Mouse (Mus musculus) skeletal muscle tissue, postnatal 0 days (tissue): ENCODE measurements around the gene Olfr689. TPM values are rescaled to one million over a fixed set of nuclear protein-coding genes. Genes with fewer than 3 reads are reported as not detected.

ENCODE experiments used
- polyA plus RNA-seq: library from polyadenylated mRNA; unstranded; fragments of >200 nt; fragmentation: Nextera tagmentation; extraction: Ambion mirVana; gene quantifications from 2 replicates; pipeline ENCODE4 v1.2.1, GENCODE M21; 2015

Gene Olfr689
- not detected in 2 replicates for polyA plus RNA-seq

GRCm38 (mm10) chr7:105310865-105311264 lies at the start of gene Olfr689:
Gene Olfr689 (plus strand): TSS chr7:105311165.

DNA sequence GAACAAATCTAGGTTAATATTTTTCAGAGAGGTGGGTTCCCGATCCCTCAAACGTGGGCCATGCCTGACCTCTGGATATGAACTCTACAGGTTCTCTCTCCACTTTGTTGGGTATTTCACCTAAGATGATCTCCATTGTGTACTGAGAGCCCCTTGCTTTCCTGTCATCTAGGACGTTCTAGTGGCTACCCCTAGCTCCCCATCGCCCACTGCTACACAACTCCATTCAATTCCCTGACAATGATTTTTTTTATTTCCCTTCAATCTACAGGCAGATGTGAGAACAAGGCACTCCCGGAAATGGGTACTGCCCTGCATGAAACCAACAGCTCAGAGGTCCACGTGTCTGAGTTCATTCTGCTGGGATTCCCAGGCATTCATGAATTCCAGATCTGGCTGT lies 23.2 kb upstream of the Olfr689 start, which contains the start of gene Olfr688:
Olfr688 (plus strand) TSS at position 301 of the 400 bp plus-strand sequence.

GRCm38 (mm10) chr7:105334004-105334403 lies 23.0 kb downstream of the Olfr689 start, which contains the start of gene Olfr690:
Gene Olfr690 (minus strand): TSS chr7:105334104.

GRCm38 (mm10) chr7:105342170-105342569 lies 31.2 kb downstream of the Olfr689 start, which contains the start of gene Olfr691:
Gene Olfr691 (minus strand): TSS chr7:105342270.

DNA sequence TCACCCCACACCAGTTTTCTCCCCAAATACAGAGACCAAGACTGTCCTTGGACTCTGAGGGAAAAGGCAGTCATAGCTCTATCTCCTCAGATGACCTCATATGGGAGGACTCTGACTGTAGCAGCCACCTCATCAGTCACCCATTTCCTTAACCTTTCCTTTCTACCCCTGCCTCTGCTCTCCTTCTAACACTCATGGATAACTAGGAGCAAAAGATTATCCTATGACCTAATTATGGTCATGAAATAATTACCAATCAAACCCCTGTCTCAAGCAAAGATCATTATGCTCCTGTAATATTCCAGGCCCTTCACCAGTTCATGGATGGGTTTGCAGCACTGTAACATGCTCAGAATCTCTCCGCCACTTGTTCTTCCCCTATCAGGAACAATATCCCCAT lies 57.0 kb downstream of the Olfr689 start, which contains the start of gene Olfr692:
Olfr692 (plus strand) TSS at position 301 of the 400 bp plus-strand sequence.

Other genes with a start within 250 kb of the Olfr689 start
- not detected in 2 replicates for gene Olfr678, start 246.7 kb upstream of the Olfr689 start, polyA plus RNA-seq
- gene Olfr679, start 230.0 kb upstream of the Olfr689 start, polyA plus RNA-seq: not detected in 2 replicates
- not detected in 2 replicates for gene Olfr680-ps1, start 218.3 kb upstream of the Olfr689 start, polyA plus RNA-seq
- not detected in 2 replicates for gene Olfr681, start 194.3 kb upstream of the Olfr689 start, polyA plus RNA-seq
- gene Olfr683, start 164.2 kb upstream of the Olfr689 start, polyA plus RNA-seq: not detected in 2 replicates
- gene Olfr684, start 147.5 kb upstream of the Olfr689 start, polyA plus RNA-seq: not detected in 2 replicates
- not detected in 2 replicates for gene Olfr685, start 125.2 kb upstream of the Olfr689 start, polyA plus RNA-seq
- gene Olfr686, start 103.7 kb upstream of the Olfr689 start, polyA plus RNA-seq: not detected in 2 replicates
- not detected in 2 replicates for gene Olfr688, start 23.1 kb upstream of the Olfr689 start, polyA plus RNA-seq
- not detected in 2 replicates for gene Olfr690, start 22.9 kb downstream of the Olfr689 start, polyA plus RNA-seq
- not detected in 2 replicates for gene Olfr691, start 31.1 kb downstream of the Olfr689 start, polyA plus RNA-seq
- gene Olfr692, start 57.1 kb downstream of the Olfr689 start, polyA plus RNA-seq: not detected in 2 replicates
- gene Gm5901, start 63.9 kb downstream of the Olfr689 start, polyA plus RNA-seq: not detected in 2 replicates
- 18.4 and 19.4 TPM in 2 replicates for gene Fam160a2, start 88.9 kb downstream of the Olfr689 start, polyA plus RNA-seq
- 0.08 TPM in 1 of 2 replicates, not detected in the other for gene Cnga4, start 93.4 kb downstream of the Olfr689 start, polyA plus RNA-seq
- gene Cckbr, start 114.6 kb downstream of the Olfr689 start, polyA plus RNA-seq: not detected in 2 replicates
- 86.4 and 116 TPM in 2 replicates for gene Cavin3, start 171.1 kb downstream of the Olfr689 start, polyA plus RNA-seq
- 41.9 and 44.7 TPM in 2 replicates for gene Smpd1, start 243.2 kb downstream of the Olfr689 start, polyA plus RNA-seq